Mouse (Mus musculus): ENCODE results near the gene Nrxn1. TPM values are rescaled to one million over a fixed set of nuclear protein-coding genes. Genes with fewer than 3 reads are reported as not detected.

Gene Nrxn1
- total and polyA plus RNA-seq, 3 experiments, result not detected

DNA sequence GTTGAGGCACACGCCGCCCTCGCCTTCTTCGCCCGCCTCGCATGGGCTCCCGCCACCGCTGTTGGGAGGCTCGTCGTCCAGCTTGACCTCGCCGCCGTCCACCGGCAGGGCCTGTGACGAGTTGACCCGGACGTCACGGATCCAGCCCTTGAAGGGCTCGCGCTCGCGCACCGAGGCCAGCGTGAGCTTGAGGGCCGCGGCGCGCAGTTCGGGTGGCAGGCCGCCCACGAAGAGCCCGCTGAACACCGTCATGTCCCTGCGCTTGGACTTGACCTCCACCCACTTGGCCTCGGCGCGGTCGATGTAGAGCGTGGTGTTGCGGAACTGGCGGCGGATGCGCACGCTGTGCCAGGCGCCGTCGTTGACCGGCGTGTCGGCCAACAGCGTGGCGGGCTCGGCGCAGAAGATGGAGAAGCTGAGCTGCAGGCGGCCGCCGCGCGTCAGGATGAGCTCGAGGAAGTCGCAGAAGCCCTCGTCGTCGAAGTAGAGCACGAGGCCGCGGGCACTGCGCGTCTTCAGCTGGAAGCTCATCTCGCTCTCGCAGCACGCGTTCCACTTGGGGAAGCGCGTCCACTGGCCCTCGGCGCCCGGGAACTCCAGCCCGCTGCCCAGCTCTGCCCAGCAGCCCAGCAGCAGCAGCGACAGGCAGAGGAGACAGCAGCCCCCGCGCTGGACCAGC is 4.7 kb downstream of the Nrxn1 start:
- DNase-seq (ENCODE audit: extremely low read depth), result no peak
- no peaks in the 10 kb centered on the region for H3K27me3 ChIP-seq (replicated peaks)
- no peak overlapping the region for H3K9ac ChIP-seq (ENCODE audit: insufficient read depth, low read depth)
- dilution Hi-C loops (cut with MboI; ENCODE audit: extremely low pct_ligation_motif_present, extremely low pct_unique_long_range_greater_than_20kb, low sequenced_read_pairs), result no loop called here
- no peak overlapping the region for H3K4me2 ChIP-seq (ENCODE audit: insufficient read depth, low read depth, poor library complexity, severe bottlenecking)
- peaks cover 37% of the 10 kb centered on the region for H3K9me3 ChIP-seq (replicated peaks; ENCODE audit: low read length)
- in situ Hi-C loops (cut with MboI; ENCODE audit: low pct_ligation_motif_present, low pct_unique_long_range_greater_than_20kb, low sequenced_read_pairs), result no loop called here
- TF ChIP-seq ZC3H11A (IDR thresholded peaks at IDR 0.05; ENCODE audit: low read depth, low read length), result no peak
- TF ChIP-seq MXI1 (IDR thresholded peaks at IDR 0.05; ENCODE audit: low read depth, low read length), result no peak
- TF ChIP-seq MEF2A (IDR thresholded peaks at IDR 0.05; ENCODE audit: borderline replicate concordance, low read depth, low read length), result no peak
- TF ChIP-seq HCFC1 (IDR thresholded peaks at IDR 0.05; ENCODE audit: low read depth, low read length), result no peak
- no peak for TF ChIP-seq ELF1 (IDR thresholded peaks at IDR 0.05; ENCODE audit: low read depth, low read length)
- no peak for TF ChIP-seq ZMIZ1 (IDR thresholded peaks at IDR 0.05; ENCODE audit: low read depth, low read length)
- TF ChIP-seq ZNF384 (IDR thresholded peaks at IDR 0.05; ENCODE audit: low read depth, low read length), result no peak
- no peak for TF ChIP-seq BHLHE40 (IDR thresholded peaks at IDR 0.05; ENCODE audit: low read depth, low read length)
- no peak for TF ChIP-seq SMC3 (IDR thresholded peaks at IDR 0.05; ENCODE audit: low read depth, low read length)
- TF ChIP-seq JUND (conservative IDR thresholded peaks at IDR 0.05; ENCODE audit: low read depth, low read length), result no peak
- no peak for TF ChIP-seq NELFE (IDR thresholded peaks at IDR 0.05; ENCODE audit: low read depth, low read length)
- no peak for TF ChIP-seq CHD1 (IDR thresholded peaks at IDR 0.05; ENCODE audit: low read depth, low read length)
- no peak for TF ChIP-seq PAX5 (IDR thresholded peaks at IDR 0.05; ENCODE audit: low read length)
- TF ChIP-seq MAX (IDR thresholded peaks at IDR 0.05; ENCODE audit: low read length), result no peak
- TF ChIP-seq CHD2 (IDR thresholded peaks at IDR 0.05; ENCODE audit: low read length), result no peak
- TF ChIP-seq SIN3A (IDR thresholded peaks at IDR 0.05; ENCODE audit: low read length), result no peak
- TF ChIP-seq ZKSCAN1 (IDR thresholded peaks at IDR 0.05; ENCODE audit: borderline replicate concordance, low read depth, low read length), result no peak
- no peak for TF ChIP-seq POLR2AphosphoS2 (IDR thresholded peaks at IDR 0.05; ENCODE audit: low read depth, low read length)
- H3K79me2 ChIP-seq (replicated peaks; ENCODE audit: control insufficient read depth, extremely low read depth, insufficient read depth, poor library complexity, severe bottlenecking), result no peaks in the 10 kb centered on the region
- H3K27ac ChIP-seq (ENCODE audit: insufficient read depth, low read depth), result no peak overlapping the region
- H3K36me3 ChIP-seq (replicated peaks in 1 of 2; ENCODE audit: control insufficient read depth in 1 of 2, insufficient read depth in 1 of 2, low read length in 1 of 2), result no peaks in the 10 kb centered on the region
- H3K4me3 ChIP-seq (replicated peaks in 1 of 3; ENCODE audit: low read depth in 2 of 3, low read length in 2 of 3, poor library complexity in 1 of 3), result peak overlapping the region in 1 of 3 experiments; percentile 9
- H3K4me1 ChIP-seq (ENCODE audit: control insufficient read depth in 1 of 2, insufficient read depth in 2 of 2), result no peaks in the 10 kb centered on the region

DNA sequence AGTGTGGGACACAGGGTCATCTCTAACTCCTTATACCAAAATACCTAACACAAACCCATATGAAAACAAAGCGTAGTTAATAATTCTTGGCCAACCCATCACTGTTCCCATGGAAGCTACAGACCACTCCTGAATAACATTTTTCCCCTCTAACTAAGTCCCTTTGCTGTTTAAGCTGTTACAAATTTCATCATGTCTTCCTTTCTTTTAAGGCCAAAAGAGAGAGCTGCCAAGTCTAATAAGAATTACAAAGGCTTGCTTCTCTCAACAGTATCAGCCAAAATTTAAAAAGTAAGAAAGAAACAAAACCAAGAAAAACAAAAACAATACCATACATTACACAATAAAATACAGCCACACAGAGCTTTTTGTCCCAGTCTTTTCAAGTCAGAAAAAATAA is 6.5 kb downstream of the Nrxn1 start:
- in situ Hi-C loops (cut with MboI; ENCODE audit: low pct_ligation_motif_present, low pct_unique_long_range_greater_than_20kb, low sequenced_read_pairs) (no loop called here), dilution Hi-C loops (cut with MboI; ENCODE audit: extremely low pct_ligation_motif_present, extremely low pct_unique_long_range_greater_than_20kb, low sequenced_read_pairs) (no loop called here)
- Histone ChIP-seq H3K4me3 (replicated peaks in 1 of 3; ENCODE audit: low read depth in 2 of 3, low read length in 2 of 3, poor library complexity in 1 of 3) (no peak overlapping the region), H3K9ac (ENCODE audit: insufficient read depth, low read depth) (no peak overlapping the region), H3K4me1 (ENCODE audit: control insufficient read depth in 1 of 2, insufficient read depth in 2 of 2) (no peaks in the 10 kb centered on the region), H3K27me3 (replicated peaks) (no peaks in the 10 kb centered on the region), H3K9me3 (replicated peaks; ENCODE audit: low read length) (peaks cover 26% of the 10 kb centered on the region), H3K79me2 (replicated peaks; ENCODE audit: control insufficient read depth, extremely low read depth, insufficient read depth, poor library complexity, severe bottlenecking) (no peaks in the 10 kb centered on the region), H3K27ac (ENCODE audit: insufficient read depth, low read depth) (no peak overlapping the region), H3K36me3 (replicated peaks in 1 of 2; ENCODE audit: control insufficient read depth in 1 of 2, insufficient read depth in 1 of 2, low read length in 1 of 2) (no peaks in the 10 kb centered on the region), H3K4me2 (ENCODE audit: insufficient read depth, low read depth, poor library complexity, severe bottlenecking) (no peak overlapping the region)
- no peak for DNase-seq (ENCODE audit: extremely low read depth)
- TF ChIP-seq CTCF (conservative IDR thresholded peaks at IDR 0.05 in 1 of 2, IDR thresholded peaks at IDR 0.05 in 1 of 2; ENCODE audit: low read depth in 2 of 2, low read length in 2 of 2), result no peak
- no peak for TF ChIP-seq RCOR1 (conservative IDR thresholded peaks at IDR 0.05; ENCODE audit: low read depth, low read length)
- no peak for TF ChIP-seq E2F4 (IDR thresholded peaks at IDR 0.05; ENCODE audit: insufficient replicate concordance, low read depth, low read length)
- TF ChIP-seq TCF12 (IDR thresholded peaks at IDR 0.05; ENCODE audit: low read depth, low read length), result no peak
- no peak for TF ChIP-seq UBTF (IDR thresholded peaks at IDR 0.05; ENCODE audit: low read depth, low read length)
- no peak for TF ChIP-seq KAT2A (IDR thresholded peaks at IDR 0.05; ENCODE audit: insufficient replicate concordance, low read length)
- TF ChIP-seq SIN3A (IDR thresholded peaks at IDR 0.05; ENCODE audit: low read length), result no peak
- TF ChIP-seq MEF2A (IDR thresholded peaks at IDR 0.05; ENCODE audit: borderline replicate concordance, low read depth, low read length), result no peak
- TF ChIP-seq CHD1 (IDR thresholded peaks at IDR 0.05; ENCODE audit: low read depth, low read length), result no peak
- TF ChIP-seq TBP (conservative IDR thresholded peaks at IDR 0.05; ENCODE audit: low read depth, low read length), result no peak
- TF ChIP-seq JUN (IDR thresholded peaks at IDR 0.05; ENCODE audit: insufficient read depth, low read depth, low read length), result no peak
- TF ChIP-seq USF2 (conservative IDR thresholded peaks at IDR 0.05; ENCODE audit: low read depth, low read length), result no peak
- TF ChIP-seq POLR2AphosphoS2 (IDR thresholded peaks at IDR 0.05; ENCODE audit: low read depth, low read length), result no peak
- TF ChIP-seq ZMIZ1 (IDR thresholded peaks at IDR 0.05; ENCODE audit: low read depth, low read length), result no peak
- TF ChIP-seq NELFE (IDR thresholded peaks at IDR 0.05; ENCODE audit: low read depth, low read length), result no peak
- no peak for TF ChIP-seq EP300 (IDR thresholded peaks at IDR 0.05; ENCODE audit: low read length)
- TF ChIP-seq MYC (IDR thresholded peaks at IDR 0.05; ENCODE audit: low read depth, low read length), result no peak
- no peak for TF ChIP-seq MAFK (IDR thresholded peaks at IDR 0.05; ENCODE audit: insufficient replicate concordance, low read length)
